Mouse (Mus musculus) right cerebral cortex, adult 18-20 months (tissue): ENCODE results near the gene Obscn.

ENCODE experiments used
- DNase-seq: peaks from one replicate; pipeline ENCODE4 v3.0.0; 2022; ENCODE audit warnings: mixed read lengths

Obscn gene

GRCm38 (mm10) chr11:59138537-59139486, 2.6 kb upstream of the Obscn start:
- no peak for DNase-seq

- no peak for DNase-seq
Observed at GRCm38 (mm10) chr11:59136994-59137706, 948 bp upstream of the Obscn start.

GRCm38 (mm10) chr11:59135051-59135820, 966 bp downstream of the Obscn start:
- DNase-seq, result no peak

GRCm38 (mm10) chr11:59134373-59134997, 1.7 kb downstream of the Obscn start:
- DNase-seq, result no peak

DNA sequence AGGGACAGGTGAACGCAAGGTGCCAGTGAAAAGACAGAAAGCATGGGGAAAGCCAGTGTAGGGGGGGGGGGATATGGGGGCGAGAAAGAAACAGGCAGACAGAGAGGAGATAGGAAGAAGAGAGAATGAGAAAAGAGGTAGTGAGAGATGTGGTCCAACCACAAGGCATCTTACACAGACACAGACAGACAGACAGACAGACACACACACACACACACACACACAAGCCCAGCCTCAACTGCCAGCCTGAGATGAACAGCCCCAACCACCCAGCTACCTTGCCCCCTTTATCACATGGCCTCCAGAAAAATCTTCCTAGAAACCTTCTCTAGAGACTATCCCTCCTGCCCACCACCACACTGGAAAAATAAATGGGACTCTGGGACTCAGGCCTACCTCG, 4.1 kb downstream of the Obscn start:
- no peak for DNase-seq

GRCm38 (mm10) chr11:59131348-59131919, 4.8 kb downstream of the Obscn start:
- no peak for DNase-seq

DNA sequence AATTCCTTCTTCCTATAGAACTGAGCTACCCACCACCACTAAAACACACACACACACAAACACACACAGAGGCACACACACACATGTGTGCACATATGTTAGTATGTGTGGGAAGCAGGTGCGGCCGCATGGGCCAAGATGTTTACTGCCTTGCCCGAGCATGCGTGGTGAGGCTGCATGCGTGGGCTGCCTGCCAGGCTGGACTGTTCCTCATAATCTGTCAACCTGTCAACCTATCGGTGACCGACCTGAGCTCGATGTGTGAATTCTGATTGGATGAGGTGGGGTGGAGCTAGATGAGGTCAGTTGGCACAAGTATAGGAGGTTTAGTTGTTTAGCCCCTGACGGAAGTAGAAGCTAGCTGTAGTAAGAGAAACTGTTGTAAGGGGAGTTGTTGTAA, 5.4 kb downstream of the Obscn start:
- DNase-seq, result no peak

- no peak for DNase-seq
Observed at GRCm38 (mm10) chr11:59105945-59106344, 30.3 kb downstream of the Obscn start.

- DNase-seq, result no peak
Observed at GRCm38 (mm10) chr11:59102324-59102723, 33.9 kb downstream of the Obscn start.

DNA sequence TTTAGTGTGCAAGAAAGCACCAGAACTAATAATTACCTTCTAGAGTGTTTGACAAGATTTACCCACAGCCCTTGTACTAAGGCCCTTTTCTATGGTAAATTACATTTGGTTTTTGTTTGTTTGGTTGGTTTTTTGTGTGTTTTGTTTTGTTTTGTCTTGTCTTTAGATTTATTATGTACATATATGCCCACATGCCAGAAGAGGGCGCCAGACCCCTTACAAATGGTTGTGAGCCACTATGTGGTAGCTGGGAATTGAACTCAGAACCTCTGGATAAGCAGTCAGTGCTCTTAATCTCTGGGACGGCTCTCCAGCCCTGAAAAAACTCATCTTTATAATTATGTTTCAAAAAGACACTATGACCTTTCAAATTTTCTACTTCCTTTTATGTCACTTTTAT, 37.9 kb downstream of the Obscn start:
- peak; percentile 21 for DNase-seq

DNA sequence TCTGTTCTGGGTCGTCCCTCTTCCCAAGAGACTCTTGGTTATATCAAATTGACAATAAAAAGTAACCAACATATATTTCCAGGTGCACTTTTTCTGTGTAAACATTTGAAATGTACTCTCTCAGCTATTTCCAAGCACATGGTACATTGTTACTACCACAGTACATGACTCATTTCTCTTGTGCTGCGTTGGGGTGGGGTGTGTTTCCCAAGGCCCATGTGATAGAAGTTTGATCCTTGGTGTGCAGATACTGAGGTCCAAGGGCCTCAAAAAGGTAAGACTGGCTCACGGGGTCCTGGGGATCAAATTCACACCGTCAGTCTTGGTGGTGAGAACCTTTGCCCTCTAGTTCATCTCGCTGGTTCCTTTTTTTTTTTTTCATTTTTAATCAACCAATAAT, 38.4 kb downstream of the Obscn start:
- DNase-seq, result no peak

DNA sequence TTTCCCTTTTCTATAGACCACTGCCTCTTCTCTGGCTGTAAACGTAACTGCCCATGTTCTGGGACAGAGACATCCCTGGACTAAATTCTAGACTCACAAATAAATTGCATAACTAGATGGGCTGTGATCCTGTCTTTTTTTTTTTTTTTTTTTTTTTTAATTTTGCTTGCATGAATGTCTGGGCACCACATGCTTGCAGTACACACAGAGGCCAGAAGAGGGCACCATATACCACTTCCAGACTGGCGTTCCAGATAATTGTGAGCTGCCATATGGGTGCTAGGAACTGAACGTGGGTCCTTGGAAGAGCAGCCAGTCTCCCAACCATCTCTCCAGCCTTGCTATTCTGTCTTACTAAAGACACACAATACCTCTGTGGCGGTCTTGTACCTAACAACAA, 42.0 kb downstream of the Obscn start:
- DNase-seq, result no peak

GRCm38 (mm10) chr11:59087581-59087980, 48.6 kb downstream of the Obscn start:
- no peak for DNase-seq

- no peak for DNase-seq
Observed at GRCm38 (mm10) chr11:59085200-59085599, 51.0 kb downstream of the Obscn start.

DNA sequence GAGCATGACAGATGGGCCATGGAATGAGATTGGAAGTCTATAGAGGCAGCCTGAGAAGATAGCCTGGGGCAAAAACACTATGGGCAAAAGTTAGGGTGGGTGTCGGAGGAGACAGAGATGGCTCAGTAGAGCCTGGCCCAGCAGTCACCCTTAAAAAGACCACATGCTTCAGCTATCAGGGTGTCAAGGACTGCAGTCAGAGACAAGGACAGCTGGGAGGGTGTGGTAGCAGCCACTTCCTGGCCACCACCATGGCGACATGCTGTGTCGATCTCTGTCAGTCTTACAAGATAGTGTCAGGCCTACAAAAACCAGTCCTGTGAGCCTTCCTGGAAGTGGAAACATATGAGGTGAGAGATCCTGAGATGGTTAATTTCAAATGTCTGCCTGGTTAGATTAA, 53.1 kb downstream of the Obscn start:
- no peak for DNase-seq

DNA sequence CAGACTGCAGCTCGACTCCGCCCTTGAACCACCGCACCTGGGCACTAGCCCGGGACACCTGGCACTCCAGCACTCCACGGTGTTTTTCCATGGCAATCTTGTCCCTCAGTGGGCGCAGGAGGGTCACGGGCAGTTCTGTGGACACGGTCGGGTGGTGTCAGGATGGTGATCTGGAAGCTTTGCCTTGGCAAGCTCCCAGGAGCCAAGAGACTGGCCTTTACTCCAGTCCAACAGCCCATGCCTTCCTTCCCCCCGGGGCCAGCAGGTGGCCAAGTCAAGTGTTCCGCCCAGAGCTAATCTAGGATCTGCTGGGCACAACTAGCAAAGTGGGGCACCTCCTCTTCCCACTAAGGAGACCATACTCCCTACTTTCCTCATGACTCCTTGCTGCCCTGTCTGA, 57.9 kb downstream of the Obscn start:
- no peak for DNase-seq

GRCm38 (mm10) chr11:59070321-59070720, 65.9 kb downstream of the Obscn start:
- DNase-seq, result no peak

GRCm38 (mm10) chr11:59068922-59069321, 67.3 kb downstream of the Obscn start:
- DNase-seq, result no peak

GRCm38 (mm10) chr11:59068433-59068832, 67.8 kb downstream of the Obscn start:
- DNase-seq, result no peak

GRCm38 (mm10) chr11:59067921-59068320, 68.3 kb downstream of the Obscn start:
- DNase-seq, result no peak

DNA sequence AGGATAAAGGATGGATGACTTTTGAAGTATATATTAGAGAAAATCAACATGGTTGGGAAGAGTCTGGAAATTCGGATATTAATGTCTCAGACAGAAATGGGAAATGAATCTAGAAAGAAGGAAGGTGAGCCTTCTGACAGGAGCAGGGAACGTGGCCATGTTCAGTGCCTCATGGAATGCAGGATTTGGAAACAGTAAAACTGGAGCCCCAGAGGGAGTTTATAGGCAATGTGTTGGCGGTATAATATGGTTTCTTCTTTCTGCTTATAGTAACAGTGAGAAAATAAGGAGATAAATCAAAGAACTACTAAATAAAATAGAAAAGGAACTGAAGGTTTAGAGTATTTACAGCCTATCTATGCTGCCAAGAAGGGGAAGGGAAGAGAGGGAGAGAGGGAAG, 78.2 kb downstream of the Obscn start:
- DNase-seq, result no peak

DNA sequence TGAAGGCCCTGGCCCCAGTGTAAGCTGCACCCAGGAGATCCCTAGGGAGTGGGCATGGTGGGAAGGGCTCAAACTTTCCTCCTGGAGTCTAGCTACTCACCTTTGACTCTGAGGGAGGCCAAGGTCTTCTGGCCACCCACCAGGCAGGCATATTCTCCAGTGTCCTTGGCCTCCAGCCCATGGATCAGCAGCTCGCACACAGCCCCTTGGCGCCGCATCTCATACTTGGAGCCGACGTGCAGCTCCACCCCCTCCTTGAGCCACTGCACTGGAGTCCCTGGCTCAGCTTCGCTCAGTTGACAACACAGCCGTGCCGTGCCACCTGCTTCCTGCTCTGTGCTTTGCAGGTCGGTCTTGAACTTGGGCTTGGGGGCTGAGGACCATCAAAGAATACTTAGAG, 85.2 kb downstream of the Obscn start:
- no peak for DNase-seq
